Mouse (Mus musculus) CH12.LX (cell line): Measurements from ENCODE around the gene Ankrd63. TPM values are rescaled to one million over a fixed set of nuclear protein-coding genes. Genes with fewer than 3 reads are reported as not detected.

Experiments
- DNase-seq: peaks from one replicate; pipeline ENCODE4 v3.0.0-alpha.2; 2013; ENCODE audit errors: extremely low read depth
- H3K27ac ChIP-seq: 2 replicates; pipeline ENCODE4 v1.5.1; 2012; ENCODE audit warnings: low read depth, mild to moderate bottlenecking, control low read depth, moderate library complexity; ENCODE audit not compliant: insufficient read depth
- H3K27me3 ChIP-seq: replicated peaks from 2 replicates; pipeline ENCODE3; 2012; ENCODE audit warnings: inconsistent platforms
- H3K36me3 ChIP-seq, 2 experiments: replicated peaks in 1 of 2; 2 replicates each; pipeline versions ENCODE3 to v1.6.1; 2012; ENCODE audit warnings: inconsistent platforms in 1 of 2, low read length in 1 of 2, mild to moderate bottlenecking in 1 of 2, mixed read lengths in 1 of 2, moderate library complexity in 1 of 2; ENCODE audit not compliant: control insufficient read depth in 1 of 2, insufficient read depth in 1 of 2
- H3K4me1 ChIP-seq, 2 experiments: 2 replicates each; pipeline ENCODE4 v1.6.1; 2012; ENCODE audit warnings: inconsistent platforms in 1 of 2, moderate library complexity in 1 of 2; ENCODE audit not compliant: insufficient read depth in 2 of 2, control insufficient read depth in 1 of 2
- H3K4me2 ChIP-seq: 2 replicates; pipeline ENCODE4 v1.6.1; 2012; ENCODE audit warnings: low read depth, mild to moderate bottlenecking, control low read depth; ENCODE audit not compliant: poor library complexity, insufficient read depth, severe bottlenecking
- H3K4me3 ChIP-seq, 3 experiments: fragments of 150-350 bp in 1 of 3; sonication (generic) in 1 of 3; replicated peaks in 1 of 3; 2 replicates each; pipeline versions ENCODE3 to v1.5.1; 2011 to 2012; ENCODE audit warnings: low read depth in 2 of 3, low read length in 2 of 3, mild to moderate bottlenecking in 2 of 3, moderate library complexity in 2 of 3, control low read depth in 1 of 3, improper control_type of control experiment in 1 of 3, inconsistent platforms in 1 of 3, mixed read lengths in 1 of 3; ENCODE audit not compliant: poor library complexity in 1 of 3
- H3K79me2 ChIP-seq: replicated peaks from 2 replicates; pipeline ENCODE4 v1.6.1; 2012; ENCODE audit warnings: mild to moderate bottlenecking, moderate library complexity; ENCODE audit not compliant: control insufficient read depth, poor library complexity, insufficient read depth, severe bottlenecking; ENCODE audit errors: extremely low read depth
- H3K9ac ChIP-seq: 2 replicates; pipeline ENCODE4 v1.6.1; 2012; ENCODE audit warnings: low read depth, mild to moderate bottlenecking, control low read depth, moderate library complexity; ENCODE audit not compliant: insufficient read depth
- H3K9me3 ChIP-seq: replicated peaks from 2 replicates; pipeline ENCODE3; 2012; ENCODE audit warnings: low read length, inconsistent platforms, mixed read lengths
- BHLHE40 ChIP-seq: IDR thresholded peaks from 2 replicates; pipeline ENCODE4 v1.6.1; 2011; ENCODE audit warnings: mild to moderate bottlenecking, low read depth, low read length, improper control_type of control experiment
- CHD2 ChIP-seq: IDR thresholded peaks from 2 replicates; pipeline ENCODE4 v1.6.1; 2011; ENCODE audit warnings: low read length, improper control_type of control experiment
- CTCF ChIP-seq, 2 experiments: IDR thresholded peaks in 1 of 2; conservative IDR thresholded peaks in 1 of 2; 2 replicates each; pipeline ENCODE4 v1.5.1; 2011 to 2012; ENCODE audit warnings: low read depth in 2 of 2, low read length in 2 of 2, improper control_type of control experiment in 1 of 2, inconsistent platforms in 1 of 2, mild to moderate bottlenecking in 1 of 2, moderate library complexity in 1 of 2
- ELF1 ChIP-seq: IDR thresholded peaks from 2 replicates; pipeline ENCODE4 v1.6.1; 2014; ENCODE audit warnings: low read depth, mild to moderate bottlenecking, inconsistent platforms, low read length, improper control_type of control experiment
- ETS1 ChIP-seq: conservative IDR thresholded peaks from 2 replicates; pipeline ENCODE4 v1.6.1; 2012; ENCODE audit warnings: low read depth, mild to moderate bottlenecking, inconsistent platforms, low read length, improper control_type of control experiment, moderate library complexity
- GABPA ChIP-seq: IDR thresholded peaks from 2 replicates; pipeline ENCODE4 v1.6.1; 2012; ENCODE audit warnings: low read depth, low read length, improper control_type of control experiment, inconsistent platforms; ENCODE audit not compliant: insufficient replicate concordance
- HCFC1 ChIP-seq: IDR thresholded peaks from 2 replicates; pipeline ENCODE4 v1.6.1; 2012; ENCODE audit warnings: low read depth, mild to moderate bottlenecking, inconsistent platforms, low read length, improper control_type of control experiment
- IRF4 ChIP-seq: IDR thresholded peaks from 2 replicates; pipeline ENCODE4 v1.6.1; 2014; ENCODE audit warnings: low read depth, mild to moderate bottlenecking, inconsistent platforms, low read length, improper control_type of control experiment
- JUND ChIP-seq: conservative IDR thresholded peaks from 2 replicates; pipeline ENCODE4 v1.6.1; 2011; ENCODE audit warnings: low read depth, low read length, improper control_type of control experiment
- KAT2A ChIP-seq: IDR thresholded peaks from 2 replicates; pipeline ENCODE4 v1.6.1; 2012; ENCODE audit warnings: low read length, improper control_type of control experiment, inconsistent platforms; ENCODE audit not compliant: insufficient replicate concordance
- MAFK ChIP-seq: IDR thresholded peaks from 2 replicates; pipeline ENCODE4 v1.6.1; 2011; ENCODE audit warnings: low read length, improper control_type of control experiment; ENCODE audit not compliant: insufficient replicate concordance
- MAX ChIP-seq: IDR thresholded peaks from 2 replicates; pipeline ENCODE4 v1.6.1; 2011; ENCODE audit warnings: low read length, improper control_type of control experiment
- MAZ ChIP-seq: IDR thresholded peaks from 2 replicates; pipeline ENCODE4 v1.6.1; 2012; ENCODE audit warnings: low read depth, mild to moderate bottlenecking, inconsistent platforms, low read length, improper control_type of control experiment, moderate library complexity
- MEF2A ChIP-seq: IDR thresholded peaks from 2 replicates; pipeline ENCODE4 v1.6.1; 2014; ENCODE audit warnings: low read depth, mild to moderate bottlenecking, inconsistent platforms, low read length, improper control_type of control experiment, borderline replicate concordance
- MXI1 ChIP-seq: IDR thresholded peaks from 2 replicates; pipeline ENCODE4 v1.6.1; 2011; ENCODE audit warnings: mild to moderate bottlenecking, low read depth, low read length, improper control_type of control experiment
- MYC ChIP-seq: IDR thresholded peaks from 2 replicates; pipeline ENCODE4 v1.6.1; 2011; ENCODE audit warnings: low read depth, mild to moderate bottlenecking, improper control_type of control experiment, low read length
- NELFE ChIP-seq: IDR thresholded peaks from 2 replicates; pipeline ENCODE4 v1.6.1; 2011; ENCODE audit warnings: low read depth, low read length, improper control_type of control experiment
- NRF1 ChIP-seq: IDR thresholded peaks from 2 replicates; pipeline ENCODE4 v1.6.1; 2014; ENCODE audit warnings: low read depth, mild to moderate bottlenecking, inconsistent platforms, low read length, improper control_type of control experiment, moderate library complexity
- PAX5 ChIP-seq: IDR thresholded peaks from 2 replicates; pipeline ENCODE4 v1.6.1; 2012; ENCODE audit warnings: low read length, inconsistent platforms, mixed read lengths
- POLR2A ChIP-seq: IDR thresholded peaks from 2 replicates; pipeline ENCODE4 v1.6.1; 2011; ENCODE audit warnings: low read depth, mild to moderate bottlenecking, improper control_type of control experiment, low read length
- POLR2AphosphoS2 ChIP-seq: IDR thresholded peaks from 2 replicates; pipeline ENCODE4 v1.6.1; 2011; ENCODE audit warnings: low read depth, low read length, improper control_type of control experiment
- RAD21 ChIP-seq: IDR thresholded peaks from 2 replicates; pipeline ENCODE4 v1.6.1; 2011; ENCODE audit warnings: low read depth, mild to moderate bottlenecking, low read length, improper control_type of control experiment, moderate library complexity
- RCOR1 ChIP-seq: conservative IDR thresholded peaks from 2 replicates; pipeline ENCODE4 v1.6.1; 2012; ENCODE audit warnings: low read depth, mild to moderate bottlenecking, inconsistent platforms, low read length, improper control_type of control experiment
- SIN3A ChIP-seq: IDR thresholded peaks from 2 replicates; pipeline ENCODE4 v1.6.1; 2012; ENCODE audit warnings: low read length, improper control_type of control experiment, inconsistent platforms
- SMC3 ChIP-seq: IDR thresholded peaks from 2 replicates; pipeline ENCODE4 v1.6.1; 2011; ENCODE audit warnings: low read depth, low read length, improper control_type of control experiment
- TCF12 ChIP-seq: IDR thresholded peaks from 2 replicates; pipeline ENCODE4 v1.6.1; 2014; ENCODE audit warnings: low read depth, mild to moderate bottlenecking, inconsistent platforms, low read length, improper control_type of control experiment
- UBTF ChIP-seq: IDR thresholded peaks from 2 replicates; pipeline ENCODE4 v1.6.1; 2012; ENCODE audit warnings: low read depth, mild to moderate bottlenecking, inconsistent platforms, low read length, improper control_type of control experiment, moderate library complexity
- USF2 ChIP-seq: conservative IDR thresholded peaks from 2 replicates; pipeline ENCODE4 v1.6.1; 2011; ENCODE audit warnings: low read depth, low read length, improper control_type of control experiment
- ZC3H11A ChIP-seq: IDR thresholded peaks from 2 replicates; pipeline ENCODE4 v1.6.1; 2012; ENCODE audit warnings: low read depth, mild to moderate bottlenecking, inconsistent platforms, low read length, improper control_type of control experiment
- ZKSCAN1 ChIP-seq: IDR thresholded peaks from 2 replicates; pipeline ENCODE4 v1.6.1; 2012; ENCODE audit warnings: low read depth, inconsistent platforms, low read length, improper control_type of control experiment, borderline replicate concordance
- ZMIZ1 ChIP-seq: IDR thresholded peaks from 2 replicates; pipeline ENCODE4 v1.6.1; 2012; ENCODE audit warnings: low read depth, mild to moderate bottlenecking, inconsistent platforms, low read length, improper control_type of control experiment
- ZNF384 ChIP-seq: IDR thresholded peaks from 2 replicates; pipeline ENCODE4 v1.6.1; 2012; ENCODE audit warnings: low read depth, low read length, improper control_type of control experiment, inconsistent platforms
- dilution Hi-C: fragments of 300-500 bp; cut with MboI; formaldehyde crosslinking; loops from 2 replicates; pipeline ENCODE4 v1.14.3; 2020; ENCODE audit warnings: low sequenced_read_pairs; ENCODE audit not compliant: extremely low pct_unique_long_range_greater_than_20kb, extremely low pct_ligation_motif_present
- in situ Hi-C: fragments of 300-500 bp; cut with MboI; formaldehyde crosslinking; loops from 3 replicates; pipeline ENCODE4 v1.14.3; 2019; ENCODE audit warnings: low sequenced_read_pairs, low pct_ligation_motif_present, low pct_unique_long_range_greater_than_20kb, mixed read lengths
- polyA plus RNA-seq: library from polyadenylated mRNA; unstranded; fragments of >175 nt; gene quantifications from 2 replicates; pipeline ENCODE4 v1.2.1, GENCODE M21; 2012; ENCODE audit warnings: low read depth; ENCODE audit not compliant: insufficient read length
- total RNA-seq, 2 experiments: library from RNA; depleted of rRNA; stranded (reverse); fragments of 300-350 nt in 1 of 2; fragments of >200 nt in 1 of 2; gene quantifications; 2 replicates each; pipeline ENCODE4 v1.2.3; 2012 to 2014

Ankrd63 gene
- total and polyA plus RNA-seq, 3 experiments: 0.07 TPM; not detected in 2

DNA sequence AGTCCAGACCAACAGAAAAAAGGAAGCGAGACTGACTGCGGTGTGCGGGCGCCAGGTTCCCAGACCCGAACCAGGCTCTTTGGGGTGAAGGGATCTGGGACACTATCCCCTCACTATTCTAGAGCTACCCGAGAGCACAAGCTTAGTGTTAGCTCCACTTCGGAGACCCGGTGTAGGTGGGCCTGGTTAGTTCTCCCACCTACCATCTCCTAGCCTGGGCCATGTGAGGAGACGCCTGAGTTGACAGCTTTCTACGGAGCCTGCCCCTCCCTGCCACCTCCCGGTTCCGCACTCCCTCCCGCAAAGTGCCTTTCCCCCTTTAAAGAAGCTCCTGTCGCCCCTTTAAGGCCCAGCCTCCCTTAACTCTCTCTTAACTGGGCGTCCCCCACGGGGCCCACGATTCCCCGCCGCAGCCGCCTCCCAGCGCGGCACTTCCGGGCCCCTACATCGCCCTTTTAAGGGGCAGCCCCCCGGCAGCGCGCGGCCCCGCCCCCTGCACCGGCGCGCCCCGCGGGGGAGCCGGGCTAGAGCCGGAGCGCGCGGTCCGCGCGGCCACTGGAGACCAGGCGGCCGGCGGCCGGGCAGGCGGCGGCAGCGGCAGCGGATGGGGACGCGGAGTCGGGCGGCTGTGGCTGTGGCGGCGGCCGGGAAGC lies 41.6 kb upstream of the Ankrd63 start, which contains the start of gene Inafm2:
Gene Inafm2, plus strand, starts transcription at position 527 of the 653 bp plus-strand sequence.
- no peaks in the 10 kb centered on the region for H3K9me3 ChIP-seq
- peak within 1 kb of the TSS; percentile 58 to 93 (median 74) for H3K4me3 ChIP-seq
- H3K27me3 ChIP-seq: peaks cover 17% of the 10 kb centered on the region
- dilution Hi-C loops: no loop called here
- H3K4me1 ChIP-seq: peaks cover 2 to 45% of the 10 kb centered on the region in 2 experiments; a peak in 3 of 4 replicates
- peak; percentile 79 for DNase-seq
- peak within 1 kb of the TSS; percentile 96 for H3K4me2 ChIP-seq
- H3K36me3 ChIP-seq: peaks cover 0 to 10% of the 10 kb centered on the region in 2 experiments
- H3K79me2 ChIP-seq: no peaks in the 10 kb centered on the region
- no peak for TF ChIP-seq MAFK
- TF ChIP-seq CTCF (conservative IDR thresholded peaks at IDR 0.05 in 1 of 2, IDR thresholded peaks at IDR 0.05 in 1 of 2; ENCODE audit: low read depth in 2 of 2, low read length in 2 of 2): no peak
- TF ChIP-seq CHD2: no peak
- peak; percentile 99 for TF ChIP-seq SIN3A
- TF ChIP-seq POLR2AphosphoS2: no peak
- TF ChIP-seq ZKSCAN1: no peak
- TF ChIP-seq IRF4: peak; percentile 57; the same call in 1 of the 2 replicates
- TF ChIP-seq GABPA: no peak
- 0 out of 2 replicates have a peak, but pooled peaks have one; percentile 6 for TF ChIP-seq BHLHE40
- peak; percentile 70 for TF ChIP-seq MAX
- no peak for TF ChIP-seq RAD21
- peak; percentile 88 for TF ChIP-seq ZC3H11A
- TF ChIP-seq HCFC1: peak; percentile 69
- TF ChIP-seq JUND: no peak
- no peak for TF ChIP-seq NELFE
- peak; percentile 35; the same call in 1 of the 2 replicates for TF ChIP-seq TCF12
- no peak for TF ChIP-seq RCOR1
- no peak for TF ChIP-seq ETS1
- no peak for TF ChIP-seq KAT2A
- TF ChIP-seq USF2: no peak
- peak; percentile 74; the same call in 1 of the 2 replicates for TF ChIP-seq MXI1
- TF ChIP-seq PAX5: no peak
- TF ChIP-seq MYC: no peak
- no peak for TF ChIP-seq MEF2A
- no peak; the same call in 1 of the 2 replicates for TF ChIP-seq NRF1
- peak; percentile 98 for TF ChIP-seq ELF1
- no peak for TF ChIP-seq ZMIZ1
- peak; percentile 92 for TF ChIP-seq UBTF
- TF ChIP-seq ZNF384: no peak
- TF ChIP-seq SMC3: no peak
- TF ChIP-seq POLR2A: peak; percentile 37; the same call in 1 of the 2 replicates
- TF ChIP-seq MAZ: peak; percentile 62; the same call in 1 of the 2 replicates
- in situ Hi-C loops: loop anchor here (25.0 kb wide), 1 partner anchor 258 kb away; the partner anchor contains the start of gene Srp14
- H3K9ac ChIP-seq: peak within 1 kb of the TSS; percentile 81
- H3K27ac ChIP-seq: no peak within 1 kb of the TSS
